Mouse (Mus musculus) myocyte (in vitro differentiated cells): ENCODE data around the gene Kcnc3. TPM values are rescaled to one million over a fixed set of nuclear protein-coding genes. Genes with fewer than 3 reads are reported as not detected.

Experiments used
- H3K27me3 ChIP-seq: one replicate; pipeline ENCODE4 v1.6.1; 2011; ENCODE audit not compliant: control insufficient read depth, insufficient read depth, insufficient read length
- H3K36me3 ChIP-seq: one replicate; pipeline ENCODE4 v1.6.1; 2011; ENCODE audit not compliant: control insufficient read depth, insufficient read depth
- H3K4me2 ChIP-seq: one replicate; pipeline ENCODE4 v1.6.1; 2011; ENCODE audit warnings: low read depth, control low read depth
- H3K4me3 ChIP-seq: one replicate; pipeline ENCODE4 v1.5.1; 2011; ENCODE audit warnings: mild to moderate bottlenecking, control low read depth, moderate library complexity
- H3K79me2 ChIP-seq: one replicate; pipeline ENCODE4 v1.6.1; 2011; ENCODE audit not compliant: control insufficient read depth, insufficient read depth
- H3ac ChIP-seq: one replicate; pipeline ENCODE4 v1.6.1; 2011; ENCODE audit not compliant: control insufficient read depth, insufficient read length
- CEBPB ChIP-seq: IDR thresholded peaks from 2 replicates; pipeline ENCODE4 v1.6.1; 2011; ENCODE audit warnings: mild to moderate bottlenecking, moderate library complexity; ENCODE audit not compliant: poor library complexity, insufficient read depth, severe bottlenecking
- E2F4 ChIP-seq: IDR thresholded peaks from one replicate; pipeline ENCODE4 v1.6.1; 2011; ENCODE audit warnings: mild to moderate bottlenecking, control low read depth, moderate library complexity; ENCODE audit not compliant: insufficient read depth
- MAX ChIP-seq: IDR thresholded peaks from one replicate; pipeline ENCODE4 v1.6.1; 2011; ENCODE audit warnings: low read depth, mild to moderate bottlenecking, control low read depth
- MYOD1 ChIP-seq, 3 experiments: IDR thresholded peaks; one replicate each; pipeline ENCODE4 v1.6.1; 2011; ENCODE audit warnings: control low read depth in 2 of 3, low read depth in 2 of 3, mild to moderate bottlenecking in 2 of 3, moderate library complexity in 1 of 3; ENCODE audit not compliant: insufficient read length in 2 of 3, control insufficient read depth in 1 of 3
- MYOG ChIP-seq, 3 experiments: IDR thresholded peaks; one replicate each; pipeline ENCODE4 v1.6.1; 2011; ENCODE audit warnings: control low read depth in 2 of 3, low read depth in 2 of 3, mild to moderate bottlenecking in 2 of 3; ENCODE audit not compliant: insufficient read length in 2 of 3, control insufficient read depth in 1 of 3, insufficient read depth in 1 of 3
- POLR2A ChIP-seq: IDR thresholded peaks from one replicate; pipeline ENCODE4 v1.6.1; 2011; ENCODE audit warnings: low read depth, mild to moderate bottlenecking, control low read depth, moderate library complexity; ENCODE audit not compliant: insufficient read length
- POLR2AphosphoS2 ChIP-seq: IDR thresholded peaks from one replicate; pipeline ENCODE4 v1.6.1; 2011; ENCODE audit warnings: low read depth, control low read depth; ENCODE audit not compliant: insufficient read length
- REST ChIP-seq: IDR thresholded peaks from one replicate; pipeline ENCODE4 v1.6.1; 2011; ENCODE audit warnings: mild to moderate bottlenecking, control low read depth, moderate library complexity; ENCODE audit not compliant: insufficient read depth, insufficient read length
- SRF ChIP-seq: IDR thresholded peaks from one replicate; pipeline ENCODE4 v1.6.1; 2011; ENCODE audit warnings: low read depth; ENCODE audit not compliant: control insufficient read depth, insufficient read length
- TCF12 ChIP-seq: IDR thresholded peaks from one replicate; pipeline ENCODE4 v1.6.1; 2011; ENCODE audit warnings: mild to moderate bottlenecking, control low read depth; ENCODE audit not compliant: poor library complexity, insufficient read depth, severe bottlenecking
- TCF3 ChIP-seq: IDR thresholded peaks from one replicate; pipeline ENCODE4 v1.6.1; 2011; ENCODE audit warnings: low read depth, control low read depth; ENCODE audit not compliant: insufficient read length
- USF1 ChIP-seq: IDR thresholded peaks from one replicate; pipeline ENCODE4 v1.6.1; 2011; ENCODE audit warnings: low read depth, mild to moderate bottlenecking, control low read depth, moderate library complexity
- polyA plus RNA-seq: library from polyadenylated mRNA; unstranded; fragments of >200 nt; fragmentation: generic; extraction: Trizol; gene quantifications from one replicate; pipeline ENCODE4 v1.2.1, GENCODE M21; 2012; ENCODE audit warnings: missing spikeins

Kcnc3 gene
- polyA plus RNA-seq, 1 experiment: 0.92 TPM

DNA sequence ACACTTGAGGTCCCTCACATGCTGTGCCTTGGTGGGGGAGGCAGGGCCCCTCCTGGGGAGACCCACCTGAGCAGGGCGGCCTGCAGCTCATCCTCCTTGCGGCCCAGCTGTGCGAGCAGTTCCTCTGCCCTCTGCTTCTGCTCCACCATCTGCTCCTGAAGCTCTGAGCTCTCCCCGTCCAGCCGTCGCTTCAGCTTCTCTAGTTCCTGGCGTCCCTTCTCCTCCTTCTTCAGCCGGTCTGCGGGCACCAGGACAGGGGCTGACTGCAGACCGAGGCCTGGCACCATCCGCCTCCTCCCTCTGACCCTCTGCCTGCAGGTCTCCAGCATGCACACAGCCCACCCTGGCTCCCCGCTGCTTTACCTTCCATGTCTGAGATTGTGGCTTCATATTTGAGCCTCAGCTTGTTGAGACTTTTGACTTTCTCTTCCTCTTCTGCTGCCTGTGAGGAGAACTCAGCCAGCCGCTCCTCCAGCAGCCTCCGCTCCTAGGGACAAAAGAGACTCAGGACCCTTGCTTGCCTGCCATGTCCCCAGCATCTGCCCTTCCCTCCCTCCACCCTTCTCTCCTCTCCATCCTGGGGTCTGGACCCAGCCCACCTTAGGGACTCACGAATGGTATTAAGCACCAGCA, 38.1 kb downstream of the Kcnc3 start:
- H3K36me3 ChIP-seq: no peaks in the 10 kb centered on the region
- H3K79me2 ChIP-seq: no peaks in the 10 kb centered on the region
- H3ac ChIP-seq: no peak overlapping the region
- no peak overlapping the region for H3K4me3 ChIP-seq
- peaks cover 58% of the 10 kb centered on the region for H3K27me3 ChIP-seq
- H3K4me2 ChIP-seq: no peak overlapping the region
- TF ChIP-seq USF1 (no peak), SRF (no peak), REST (no peak)

DNA sequence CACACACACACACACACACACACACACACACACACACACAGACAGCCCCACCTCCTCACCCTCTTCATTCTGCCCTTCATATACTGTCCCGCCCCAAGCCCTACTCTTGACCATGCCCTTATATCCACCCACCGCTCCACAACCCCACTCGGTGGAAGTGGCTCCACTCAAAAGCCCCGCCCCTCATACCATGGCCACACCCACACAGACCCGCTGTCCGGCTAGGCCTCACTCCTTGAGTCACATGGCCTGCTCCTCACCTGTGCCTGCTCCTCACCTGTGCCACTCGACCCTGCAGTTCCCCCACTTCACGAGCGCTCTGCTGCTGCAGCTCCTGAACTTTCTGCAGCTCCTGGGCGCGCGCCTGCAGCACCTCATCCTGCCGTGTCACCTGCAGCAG, 40.0 kb downstream of the Kcnc3 start:
- no peaks in the 10 kb centered on the region for H3K36me3 ChIP-seq
- H3K27me3 ChIP-seq: peaks cover 69% of the 10 kb centered on the region
- H3K4me3 ChIP-seq: no peak overlapping the region
- no peaks in the 10 kb centered on the region for H3K79me2 ChIP-seq
- no peak overlapping the region for H3ac ChIP-seq
- TF ChIP-seq POLR2A (no peak), TCF12 (no peak), SRF (no peak), CEBPB (no peak)
- no peak overlapping the region for H3K4me2 ChIP-seq

DNA sequence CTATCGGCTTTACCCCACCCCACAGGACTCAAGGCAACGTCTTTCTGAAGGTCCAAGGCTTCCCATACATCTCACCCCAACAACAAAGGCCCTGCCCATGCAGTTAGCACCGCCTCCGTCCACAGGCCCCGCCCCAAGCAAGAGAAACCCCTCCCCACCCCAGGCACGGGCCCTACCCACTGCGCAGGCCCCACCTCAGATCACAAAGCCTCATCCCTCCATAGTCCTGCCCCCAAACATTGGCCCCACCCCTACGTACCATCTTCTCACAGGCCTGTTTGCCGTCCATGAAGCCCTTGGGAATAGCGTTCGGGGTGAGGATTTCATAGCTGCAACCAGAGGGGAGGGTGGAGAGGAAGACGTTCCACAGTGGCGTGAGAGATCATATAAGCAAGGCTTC, 42.2 kb downstream of the Kcnc3 start:
- no peak overlapping the region for H3ac ChIP-seq
- TF ChIP-seq CEBPB: no peak
- no peak for TF ChIP-seq USF1
- TF ChIP-seq MYOG (IDR thresholded peaks at IDR 0.05; ENCODE audit: control insufficient read depth in 1 of 3, insufficient read depth in 1 of 3, insufficient read length in 2 of 3, low read depth in 2 of 3): no peak
- no peak for TF ChIP-seq TCF12
- TF ChIP-seq MYOD1 (IDR thresholded peaks at IDR 0.05; ENCODE audit: control insufficient read depth in 1 of 3, insufficient read length in 2 of 3, low read depth in 2 of 3): no peak
- TF ChIP-seq TCF3: no peak
- no peak for TF ChIP-seq POLR2AphosphoS2
- TF ChIP-seq REST: no peak
- TF ChIP-seq E2F4: no peak
- no peak for TF ChIP-seq POLR2A
- no peak for TF ChIP-seq MAX
- H3K4me3 ChIP-seq: no peak overlapping the region
- no peaks in the 10 kb centered on the region for H3K36me3 ChIP-seq
- no peak overlapping the region for H3K4me2 ChIP-seq
- H3K79me2 ChIP-seq: no peaks in the 10 kb centered on the region
- peaks cover 85% of the 10 kb centered on the region for H3K27me3 ChIP-seq

DNA sequence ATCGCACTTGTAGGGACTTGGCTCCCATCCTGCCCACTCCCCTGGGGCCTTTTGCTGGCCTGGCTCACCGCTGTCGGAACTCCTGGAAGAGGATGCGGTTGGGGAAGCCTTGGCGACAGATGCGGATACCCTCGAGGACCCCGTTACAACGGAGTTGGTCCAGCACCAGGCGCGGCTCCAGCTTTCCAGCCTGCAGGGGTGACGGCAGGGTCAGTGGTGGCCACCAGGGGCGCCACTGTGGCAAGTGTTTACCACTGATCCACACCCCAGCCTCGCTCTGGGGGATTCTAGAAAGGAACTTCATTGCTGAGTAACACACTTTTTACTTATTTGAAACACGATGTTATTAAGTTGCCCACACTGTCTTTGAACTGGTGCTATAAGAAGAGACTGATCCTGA, 42.9 kb downstream of the Kcnc3 start:
- H3K79me2 ChIP-seq: no peaks in the 10 kb centered on the region
- TF ChIP-seq TCF12 (no peak), MYOD1 (IDR thresholded peaks at IDR 0.05; ENCODE audit: control insufficient read depth in 1 of 3, insufficient read length in 2 of 3, low read depth in 2 of 3) (no peak), E2F4 (no peak), MYOG (IDR thresholded peaks at IDR 0.05; ENCODE audit: control insufficient read depth in 1 of 3, insufficient read depth in 1 of 3, insufficient read length in 2 of 3, low read depth in 2 of 3) (no peak), POLR2A (no peak), CEBPB (no peak), SRF (no peak), TCF3 (no peak), USF1 (no peak), MAX (no peak), POLR2AphosphoS2 (no peak), REST (no peak)
- no peaks in the 10 kb centered on the region for H3K36me3 ChIP-seq
- no peak overlapping the region for H3ac ChIP-seq
- H3K27me3 ChIP-seq: peaks cover 88% of the 10 kb centered on the region
- no peak overlapping the region for H3K4me2 ChIP-seq
- no peak overlapping the region for H3K4me3 ChIP-seq

DNA sequence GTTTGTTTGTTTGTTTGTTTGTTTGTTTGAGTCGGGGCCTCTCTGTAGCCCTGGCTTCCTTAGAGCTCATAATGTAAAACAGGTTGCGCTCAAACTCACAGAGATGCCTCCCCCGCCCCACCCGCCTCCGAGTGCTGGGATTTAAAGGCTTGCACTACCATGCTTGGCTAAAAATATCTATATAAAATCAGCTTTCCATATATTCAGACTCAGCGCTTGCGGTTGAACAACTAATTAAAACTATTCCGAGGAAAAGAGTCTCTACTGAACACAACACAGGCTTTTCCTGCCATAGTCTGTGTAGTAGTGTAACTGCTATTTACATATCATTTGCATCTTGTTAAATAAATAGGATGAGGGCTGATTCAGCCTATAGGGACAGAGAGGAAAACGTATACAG, 46.2 kb downstream of the Kcnc3 start:
- Histone ChIP-seq H3ac (no peak overlapping the region), H3K36me3 (no peaks in the 10 kb centered on the region), H3K27me3 (peaks cover 86% of the 10 kb centered on the region), H3K4me3 (no peak overlapping the region), H3K4me2 (no peak overlapping the region), H3K79me2 (no peaks in the 10 kb centered on the region)
- TF ChIP-seq POLR2AphosphoS2: no peak

DNA sequence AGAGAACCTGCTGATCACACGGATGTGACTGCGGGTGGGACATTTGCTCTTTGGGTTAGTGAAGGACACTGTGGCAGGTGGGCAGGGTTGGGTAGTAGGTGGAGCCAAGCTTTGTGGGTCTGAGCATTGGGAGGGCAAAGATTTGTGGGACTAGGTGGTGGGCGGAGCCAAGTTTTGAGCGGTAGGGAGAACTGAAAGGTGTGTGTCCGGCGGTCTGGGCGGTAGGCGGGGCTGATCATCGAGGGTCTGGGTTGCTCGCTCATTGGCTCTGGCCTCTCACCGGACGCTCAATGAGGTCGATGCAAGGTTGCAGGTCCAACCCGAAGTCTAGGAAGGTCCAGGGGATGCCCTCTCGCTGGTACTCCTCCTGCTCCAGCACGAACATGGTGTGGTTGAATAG, 48.2 kb downstream of the Kcnc3 start:
- Histone ChIP-seq H3K4me3 (no peak overlapping the region), H3ac (no peak overlapping the region), H3K27me3 (peaks cover 75% of the 10 kb centered on the region), H3K36me3 (no peaks in the 10 kb centered on the region), H3K79me2 (no peaks in the 10 kb centered on the region), H3K4me2 (no peak overlapping the region)
- TF ChIP-seq POLR2AphosphoS2: no peak
- TF ChIP-seq MYOG (IDR thresholded peaks at IDR 0.05; ENCODE audit: control insufficient read depth in 1 of 3, insufficient read depth in 1 of 3, insufficient read length in 2 of 3, low read depth in 2 of 3): no peak
- TF ChIP-seq E2F4: no peak
- TF ChIP-seq POLR2A: no peak
- TF ChIP-seq CEBPB: no peak
- no peak for TF ChIP-seq REST
- no peak for TF ChIP-seq MYOD1 (IDR thresholded peaks at IDR 0.05; ENCODE audit: control insufficient read depth in 1 of 3, insufficient read length in 2 of 3, low read depth in 2 of 3)
- no peak for TF ChIP-seq USF1
- no peak for TF ChIP-seq TCF3
- TF ChIP-seq MAX: no peak
- no peak for TF ChIP-seq SRF
- TF ChIP-seq TCF12: no peak
